Mouse (Mus musculus) forebrain, embryonic 11.5 days (tissue): ENCODE data around the gene CK137956. TPM values are rescaled to one million over a fixed set of nuclear protein-coding genes. Genes with fewer than 3 reads are reported as not detected.

Experiments
- ATAC-seq: fragments of 200-750 bp; cut with Nextera tagmentation; replicated peaks from 2 replicates; pipeline ENCODE4 v1.8.0; 2017; ENCODE audit warnings: moderate TSS enrichment; ENCODE audit not compliant: low FRiP score
- DNase-seq: peaks from one replicate; pipeline ENCODE4 v3.0.0-alpha.2; 2017; ENCODE audit warnings: low spot score
- H3K27ac ChIP-seq: fragments of 300-500 bp; sonication (generic); 2 replicates; pipeline ENCODE4 v1.5.1; 2014; ENCODE audit warnings: low read depth, low read length
- H3K27me3 ChIP-seq: fragments of 300-500 bp; sonication (generic); 2 replicates; pipeline ENCODE4 v1.6.1; 2014; ENCODE audit warnings: mild to moderate bottlenecking, low read length, mixed read lengths; ENCODE audit not compliant: control insufficient read depth, insufficient read depth
- H3K36me3 ChIP-seq: fragments of 300-500 bp; sonication (generic); 2 replicates; pipeline ENCODE4 v1.6.1; 2014; ENCODE audit warnings: mild to moderate bottlenecking, low read length, moderate library complexity, mixed read lengths; ENCODE audit not compliant: control insufficient read depth, insufficient read depth
- H3K4me1 ChIP-seq: fragments of 300-500 bp; sonication (generic); replicated peaks from 2 replicates; pipeline ENCODE4 v1.6.1; 2014; ENCODE audit warnings: low read length, mixed read lengths; ENCODE audit not compliant: control insufficient read depth, insufficient read depth
- H3K4me2 ChIP-seq: fragments of 300-500 bp; sonication (generic); 2 replicates; pipeline ENCODE4 v1.6.1; 2014; ENCODE audit warnings: low read depth, mild to moderate bottlenecking, low read length, moderate library complexity, mixed read lengths; ENCODE audit not compliant: severe bottlenecking
- H3K4me3 ChIP-seq: fragments of 300-500 bp; sonication (generic); 2 replicates; pipeline ENCODE4 v1.5.1; 2014; ENCODE audit warnings: low read depth, low read length
- H3K9ac ChIP-seq: fragments of 300-500 bp; sonication (generic); 2 replicates; pipeline ENCODE4 v1.6.1; 2014; ENCODE audit warnings: low read length
- H3K9me3 ChIP-seq: fragments of 300-500 bp; sonication (generic); 2 replicates; pipeline ENCODE4 v1.6.1; 2016; ENCODE audit warnings: low read length, mixed read lengths; ENCODE audit not compliant: control insufficient read depth
- WGBS: fragments of 180-500 bp; shearing (Covaris S2); extraction: QIAGEN DNeasy Blood & Tissue Kit; methylation state at CpG from one replicate; pipeline ENCODE4 v1.1.7; 2014; 5-methylcytosine and 5-hydroxymethylcytosine counted together
- polyA plus RNA-seq: library from polyadenylated mRNA; unstranded; fragments of >200 nt; fragmentation: Nextera tagmentation; extraction: Ambion mirVana; gene quantifications from 2 replicates; pipeline ENCODE4 v1.2.1, GENCODE M21; 2014

Gene CK137956
- polyA plus RNA-seq, 1 experiment from 2014 or later: 0.13 TPM

DNA sequence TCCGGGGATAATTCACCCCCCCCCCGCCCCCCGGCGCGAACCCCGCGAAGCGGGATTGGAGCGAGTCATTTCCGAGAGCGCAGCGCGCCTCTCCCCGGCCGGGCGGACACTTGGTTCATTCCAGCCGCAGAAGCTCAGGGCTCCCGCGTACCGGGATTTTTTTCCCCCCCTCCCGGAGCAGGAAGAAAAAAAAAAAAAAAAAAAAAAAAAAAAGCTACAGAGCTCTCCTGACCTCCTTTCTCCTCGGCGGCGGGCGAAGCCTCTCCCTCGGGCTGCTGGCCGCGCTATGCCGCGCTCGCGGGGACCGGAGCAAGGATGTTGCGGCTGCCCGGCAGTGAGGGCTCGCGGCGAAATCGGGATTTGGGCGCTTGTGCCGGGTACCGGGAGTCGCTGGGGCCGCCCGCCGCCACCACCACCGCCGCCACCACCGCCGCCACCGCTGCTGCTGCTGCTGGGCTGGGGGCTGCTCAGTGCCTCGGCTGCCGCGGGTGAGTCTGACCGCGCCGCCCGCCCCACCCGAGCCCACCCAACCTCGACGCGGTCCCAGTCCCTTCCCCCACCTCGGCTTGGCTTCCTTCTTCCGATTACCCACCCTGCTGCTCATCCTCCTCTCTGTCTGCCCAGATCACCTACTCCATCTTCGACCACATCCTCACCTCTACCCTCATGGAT is 17.2 kb upstream of the CK137956 start, which contains the start of gene Csmd2:
Csmd2 (plus strand) TSS at position 74 of the 672 bp plus-strand sequence.
- ATAC-seq: no peak
- H3K36me3 ChIP-seq: no peaks in the 10 kb centered on the region
- H3K4me3 ChIP-seq: peak within 1 kb of the TSS; percentile 54
- H3K4me1 ChIP-seq: peaks cover 9% of the 10 kb centered on the region
- WGBS: under 1% methylated on average over 43 of the region's 65 CpGs
- H3K9me3 ChIP-seq: no peaks in the 10 kb centered on the region
- peak within 1 kb of the TSS; percentile 67 for H3K9ac ChIP-seq
- peaks cover 36% of the 10 kb centered on the region for H3K27me3 ChIP-seq
- H3K4me2 ChIP-seq: peak within 1 kb of the TSS; percentile 92
- no peak within 1 kb of the TSS for H3K27ac ChIP-seq
- peak; percentile 74 for DNase-seq

DNA sequence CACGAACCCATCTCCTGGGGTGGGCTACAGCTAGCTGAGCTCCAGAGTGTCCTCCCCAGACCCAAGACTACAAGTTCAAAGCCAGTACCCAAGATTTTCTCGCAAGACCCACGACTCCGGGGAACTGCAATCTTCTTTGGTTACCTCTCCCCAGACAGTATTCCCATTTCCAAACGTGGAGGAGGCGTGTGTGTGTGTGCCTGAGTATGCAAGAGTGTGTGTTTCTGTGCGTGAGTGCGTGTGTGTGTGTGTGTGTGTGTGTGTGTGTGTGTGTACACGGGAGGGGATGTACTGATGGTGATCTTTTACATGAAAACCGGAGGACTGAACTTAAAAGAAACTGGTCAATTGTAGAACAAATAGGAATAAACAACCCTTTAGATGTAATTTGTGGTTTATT is 16.5 kb upstream of the CK137956 start:
- WGBS: 2% methylated on average over 10 of the region's 10 CpGs
- Histone ChIP-seq H3K9ac (peak overlapping the region; percentile 67; the same call in 1 of the 2 replicates), H3K27me3 (peaks cover 36% of the 10 kb centered on the region)

DNA sequence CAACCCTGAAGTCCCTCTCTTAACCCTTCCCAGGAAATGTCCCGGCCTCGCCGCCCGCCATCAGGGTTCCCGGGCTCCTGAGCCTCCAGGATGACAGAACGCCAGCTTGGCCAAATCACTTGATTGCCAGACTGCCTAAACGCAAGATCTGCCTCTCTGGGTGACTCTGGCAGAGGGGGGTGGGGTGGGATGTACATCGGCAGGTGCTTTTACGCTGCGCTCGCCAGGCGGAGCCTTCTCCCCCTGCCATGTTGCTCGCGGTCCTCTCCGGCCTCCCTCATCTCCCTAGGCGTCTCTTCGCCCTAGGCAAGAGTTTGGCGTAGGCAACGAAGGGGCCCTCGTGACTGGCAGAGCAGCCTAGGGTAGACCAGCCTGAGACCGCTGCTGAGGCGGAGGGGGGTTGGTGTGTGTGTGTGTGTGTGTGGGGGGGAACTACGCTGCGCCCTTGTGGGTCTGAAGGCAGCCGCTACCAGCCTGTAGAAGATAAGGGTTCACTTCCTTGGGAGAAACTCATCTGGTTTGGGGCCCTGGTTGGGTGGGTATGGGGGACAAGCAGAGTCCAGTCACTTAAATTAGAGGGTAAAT is 15.8 kb upstream of the CK137956 start:
- no peaks in the 10 kb centered on the region for H3K36me3 ChIP-seq
- peak; percentile 69 for DNase-seq
- H3K4me2 ChIP-seq: peak overlapping the region; percentile 45
- WGBS: 2% methylated on average over 25 of the region's 25 CpGs
- H3K4me1 ChIP-seq: peaks cover 9% of the 10 kb centered on the region
- H3K27ac ChIP-seq: no peak overlapping the region
- H3K9ac ChIP-seq: peak overlapping the region; percentile 39
- ATAC-seq: peak; percentile 35; the same call in 1 of the 2 replicates
- peaks cover 36% of the 10 kb centered on the region for H3K27me3 ChIP-seq
- peak overlapping the region; percentile 20; the same call in 1 of the 2 replicates for H3K4me3 ChIP-seq
- no peaks in the 10 kb centered on the region for H3K9me3 ChIP-seq

More for the DNA sequence above, 16.5 kb upstream of the CK137956 start:
- DNase-seq (no peak), ATAC-seq (no peak)
- peak overlapping the region; percentile 54 for H3K4me3 ChIP-seq
- no peaks in the 10 kb centered on the region for H3K9me3 ChIP-seq
- H3K27ac ChIP-seq: no peak overlapping the region
- peaks cover 9% of the 10 kb centered on the region for H3K4me1 ChIP-seq
- peak overlapping the region; percentile 92 for H3K4me2 ChIP-seq
- H3K36me3 ChIP-seq: no peaks in the 10 kb centered on the region

DNA sequence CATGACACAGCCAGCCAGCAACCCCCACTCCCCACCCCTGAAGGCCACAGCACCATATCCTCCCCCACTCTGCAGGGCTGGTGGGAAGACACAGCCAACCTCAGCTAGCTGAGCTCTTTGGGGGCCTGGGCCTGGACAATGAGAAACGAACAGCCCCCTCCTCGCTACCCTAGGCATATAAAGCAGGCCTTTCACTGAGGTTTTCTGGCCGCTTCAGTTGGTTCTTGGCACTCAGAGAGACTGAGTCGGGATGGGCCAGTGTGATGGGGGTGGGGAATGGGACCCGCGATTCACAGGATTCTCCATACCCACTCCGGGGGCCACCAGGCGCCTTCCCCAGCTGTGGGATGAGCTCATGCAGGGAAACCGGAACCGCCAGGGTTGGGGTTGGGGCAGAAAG is 15.1 kb upstream of the CK137956 start:
- Histone ChIP-seq H3K27ac (no peak overlapping the region), H3K36me3 (no peaks in the 10 kb centered on the region), H3K4me2 (peak overlapping the region; percentile 45; the same call in 1 of the 2 replicates), H3K9ac (no peak overlapping the region), H3K27me3 (peaks cover 36% of the 10 kb centered on the region), H3K9me3 (no peaks in the 10 kb centered on the region), H3K4me1 (peaks cover 16% of the 10 kb centered on the region), H3K4me3 (no peak overlapping the region; the same call in 1 of the 2 replicates)
- no peak for ATAC-seq
- no peak for DNase-seq
- WGBS: 6% methylated on average over 10 of the region's 10 CpGs

DNA sequence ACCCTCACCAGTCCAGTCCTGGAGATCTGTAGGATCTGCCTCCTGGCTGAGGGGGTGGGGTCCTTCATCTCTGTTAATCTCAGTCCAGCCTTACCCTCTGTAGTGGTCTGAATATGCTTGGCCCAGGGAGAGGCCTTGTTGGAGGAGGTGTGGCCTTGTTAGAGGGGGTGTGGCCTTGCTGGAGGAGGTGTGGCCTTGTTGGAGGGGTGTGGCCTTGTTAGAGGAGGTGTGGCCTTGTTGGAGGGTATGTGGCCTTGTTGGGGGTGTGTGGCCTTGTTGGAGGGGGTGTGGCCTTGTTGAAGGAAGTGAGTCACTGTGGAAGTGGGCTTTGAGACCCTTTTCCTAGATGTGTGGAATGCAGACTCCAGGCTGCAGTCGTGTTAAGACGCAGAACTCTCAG is 13.7 kb upstream of the CK137956 start:
- Histone ChIP-seq H3K9me3 (no peaks in the 10 kb centered on the region), H3K27me3 (peaks cover 30% of the 10 kb centered on the region), H3K9ac (no peak overlapping the region), H3K36me3 (no peaks in the 10 kb centered on the region), H3K4me3 (no peak overlapping the region), H3K4me2 (no peak overlapping the region), H3K4me1 (peaks cover 18% of the 10 kb centered on the region), H3K27ac (no peak overlapping the region)
- DNase-seq: no peak
- ATAC-seq: no peak
- WGBS: 84% methylated on average over 2 of the region's 2 CpGs

DNA sequence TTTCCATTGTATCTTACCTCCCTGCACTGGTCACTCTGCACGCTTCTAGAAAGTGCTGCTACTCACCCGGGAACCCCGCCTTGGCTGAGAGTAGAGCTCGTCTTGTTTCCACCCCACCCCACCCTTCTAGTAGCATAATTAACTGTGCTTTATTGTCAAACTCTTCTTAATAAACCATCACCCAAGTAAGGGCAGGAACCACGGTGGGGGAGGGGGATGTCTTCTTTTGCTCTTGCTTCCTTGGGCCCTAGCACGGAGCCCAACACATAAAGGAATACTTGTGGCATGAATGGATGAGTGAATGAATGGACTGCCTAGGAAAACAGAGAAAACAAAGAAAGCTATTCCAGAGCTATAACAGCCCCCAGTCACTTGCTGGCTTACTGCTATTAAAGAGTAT is 10.4 kb upstream of the CK137956 start:
- 37% methylated on average over 6 of the region's 6 CpGs for WGBS
- Histone ChIP-seq H3K9me3 (no peaks in the 10 kb centered on the region), H3K27ac (no peak overlapping the region), H3K9ac (no peak overlapping the region), H3K4me1 (peaks cover 9% of the 10 kb centered on the region; the same call in 1 of the 2 replicates), H3K27me3 (peaks cover 12% of the 10 kb centered on the region; the same call in 1 of the 2 replicates), H3K4me2 (no peak overlapping the region), H3K36me3 (no peaks in the 10 kb centered on the region), H3K4me3 (no peak overlapping the region)
- ATAC-seq (peak; percentile 46), DNase-seq (peak; percentile 56)

- Histone ChIP-seq H3K9me3 (no peaks in the 10 kb centered on the region), H3K27me3 (peaks cover 21% of the 10 kb centered on the region), H3K27ac (no peak overlapping the region), H3K4me3 (no peak overlapping the region), H3K9ac (no peak overlapping the region), H3K4me1 (no peaks in the 10 kb centered on the region), H3K4me2 (no peak overlapping the region), H3K36me3 (no peaks in the 10 kb centered on the region)
- DNase-seq (no peak), ATAC-seq (no peak)
- 83% methylated on average over 3 of the region's 3 CpGs for WGBS
Measured at GRCm38 (mm10) chr4:127972976-127973375, 2.2 kb upstream of the CK137956 start.

DNA sequence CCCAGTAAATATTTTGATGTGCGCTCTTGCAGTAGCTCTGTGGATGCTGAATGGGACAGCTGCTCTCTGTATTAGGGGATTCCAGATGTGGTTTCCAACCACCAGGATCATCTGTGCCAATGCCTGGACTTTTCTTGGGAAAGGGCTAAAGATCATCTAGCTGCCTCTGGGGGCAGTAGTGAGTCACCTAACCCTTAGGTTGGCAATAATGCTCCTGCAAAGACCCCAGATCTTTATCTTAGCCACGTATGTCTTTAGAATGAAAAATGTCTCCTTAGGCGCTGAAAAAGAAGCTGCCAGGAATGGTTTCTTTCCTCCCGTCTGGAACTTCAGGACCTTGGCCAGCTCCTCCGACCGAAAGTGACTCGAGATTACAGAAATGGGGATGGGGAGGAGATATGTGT is 731 bp downstream of the CK137956 start:
- no peaks in the 10 kb centered on the region for H3K36me3 ChIP-seq
- no peaks in the 10 kb centered on the region for H3K9me3 ChIP-seq
- H3K27me3 ChIP-seq: peaks cover 21% of the 10 kb centered on the region
- no peak overlapping the region for H3K4me2 ChIP-seq
- no peak overlapping the region for H3K4me3 ChIP-seq
- peak; percentile 76 for DNase-seq
- no peaks in the 10 kb centered on the region for H3K4me1 ChIP-seq
- no peak overlapping the region for H3K27ac ChIP-seq
- ATAC-seq: no peak
- WGBS: 8% methylated on average over 7 of the region's 7 CpGs
- H3K9ac ChIP-seq: no peak overlapping the region
